Mouse (Mus musculus): Measurements from ENCODE around the gene Atp6v1g2. TPM values are rescaled to one million over a fixed set of nuclear protein-coding genes. Genes with fewer than 3 reads are reported as not detected.

The Atp6v1g2 gene
- polyA plus RNA-seq (2015; fragmentation: Illumina TruSeq; extraction: RNeasy Lipid Tissue Mini Kit (QIAGEN cat#74804); ENCODE audit: insufficient read depth, low replicate concordance), result 14.4 TPM

GRCm38 (mm10) chr17:35233114-35233980 is at the start of gene Atp6v1g2:
Gene Atp6v1g2 (plus strand): TSS chr17:35233660.

GRCm38 (mm10) chr17:35187959-35188610 is 45.4 kb upstream of the Atp6v1g2 start, which contains the start of gene Lst1:
Gene Lst1 (minus strand): TSS chr17:35188439.

GRCm38 (mm10) chr17:35193881-35194843 is 39.3 kb upstream of the Atp6v1g2 start, which contains the start of gene Ltb:
Gene Ltb (plus strand): TSS chr17:35194439.

GRCm38 (mm10) chr17:35201787-35202186 is 31.7 kb upstream of the Atp6v1g2 start, which contains the start of gene Tnf:
Gene Tnf (minus strand): TSS chr17:35202007.

GRCm38 (mm10) chr17:35204494-35205379 is 28.7 kb upstream of the Atp6v1g2 start, which contains the start of gene Lta:
Gene Lta (minus strand): TSS chr17:35205351.

GRCm38 (mm10) chr17:35220156-35220952 is 13.1 kb upstream of the Atp6v1g2 start, which contains the start of gene Gm16181:
Gene Gm16181 (plus strand): TSS chr17:35220834.

GRCm38 (mm10) chr17:35235614-35236389 is 2.3 kb downstream of the Atp6v1g2 start, which contains the start of gene Nfkbil1:
Gene Nfkbil1 (minus strand): TSS chr17:35235792.

GRCm38 (mm10) chr17:35241305-35242014 is 8.0 kb downstream of the Atp6v1g2 start, which contains the start of gene Ddx39b:
Gene Ddx39b (plus strand): TSS chr17:35241746.

GRCm38 (mm10) chr17:35262664-35263522 is 29.4 kb downstream of the Atp6v1g2 start, which contains the start of gene H2-D1:
Gene H2-D1 (plus strand): TSS chr17:35262730.

Other genes starting within 250 kb of the Atp6v1g2 start
- gene Vars, start 232.7 kb upstream of the Atp6v1g2 start, polyA plus RNA-seq (2015; fragmentation: Illumina TruSeq; extraction: RNeasy Lipid Tissue Mini Kit (QIAGEN cat#74804); ENCODE audit: insufficient read depth, low replicate concordance), result 100 TPM
- 0.54 TPM for gene Vwa7, start 217.1 kb upstream of the Atp6v1g2 start, polyA plus RNA-seq (2015; fragmentation: Illumina TruSeq; extraction: RNeasy Lipid Tissue Mini Kit (QIAGEN cat#74804); ENCODE audit: insufficient read depth, low replicate concordance)
- gene Sapcd1, start 205.6 kb upstream of the Atp6v1g2 start, polyA plus RNA-seq (2015; fragmentation: Illumina TruSeq; extraction: RNeasy Lipid Tissue Mini Kit (QIAGEN cat#74804); ENCODE audit: insufficient read depth, low replicate concordance), result 2.6 TPM
- 6.1 TPM for gene Msh5, start 186.9 kb upstream of the Atp6v1g2 start, polyA plus RNA-seq (2015; fragmentation: Illumina TruSeq; extraction: RNeasy Lipid Tissue Mini Kit (QIAGEN cat#74804); ENCODE audit: insufficient read depth, low replicate concordance)
- 228 TPM for gene Clic1, start 183.7 kb upstream of the Atp6v1g2 start, polyA plus RNA-seq (2015; fragmentation: Illumina TruSeq; extraction: RNeasy Lipid Tissue Mini Kit (QIAGEN cat#74804); ENCODE audit: insufficient read depth, low replicate concordance)
- gene Ddah2, start 174.6 kb upstream of the Atp6v1g2 start, polyA plus RNA-seq (2015; fragmentation: Illumina TruSeq; extraction: RNeasy Lipid Tissue Mini Kit (QIAGEN cat#74804); ENCODE audit: insufficient read depth, low replicate concordance), result 3.2 TPM
- 0.26 TPM for gene Ly6g6c, start 168.3 kb upstream of the Atp6v1g2 start, polyA plus RNA-seq (2015; fragmentation: Illumina TruSeq; extraction: RNeasy Lipid Tissue Mini Kit (QIAGEN cat#74804); ENCODE audit: insufficient read depth, low replicate concordance)
- gene Mpig6b, start 167.5 kb upstream of the Atp6v1g2 start, polyA plus RNA-seq (2015; fragmentation: Illumina TruSeq; extraction: RNeasy Lipid Tissue Mini Kit (QIAGEN cat#74804); ENCODE audit: insufficient read depth, low replicate concordance), result 2.5 TPM
- gene Ly6g6e, start 156.8 kb upstream of the Atp6v1g2 start, polyA plus RNA-seq (2015; fragmentation: Illumina TruSeq; extraction: RNeasy Lipid Tissue Mini Kit (QIAGEN cat#74804); ENCODE audit: insufficient read depth, low replicate concordance), result not detected
- gene Ly6g6d, start 155.6 kb upstream of the Atp6v1g2 start, polyA plus RNA-seq (2015; fragmentation: Illumina TruSeq; extraction: RNeasy Lipid Tissue Mini Kit (QIAGEN cat#74804); ENCODE audit: insufficient read depth, low replicate concordance), result not detected
- gene Ly6g6f, start 148.1 kb upstream of the Atp6v1g2 start, polyA plus RNA-seq (2015; fragmentation: Illumina TruSeq; extraction: RNeasy Lipid Tissue Mini Kit (QIAGEN cat#74804); ENCODE audit: insufficient read depth, low replicate concordance), result 0.93 TPM
- 19.7 TPM for gene Abhd16a, start 144.4 kb upstream of the Atp6v1g2 start, polyA plus RNA-seq (2015; fragmentation: Illumina TruSeq; extraction: RNeasy Lipid Tissue Mini Kit (QIAGEN cat#74804); ENCODE audit: insufficient read depth, low replicate concordance)
- not detected for gene Ly6g5c, start 125.4 kb upstream of the Atp6v1g2 start, polyA plus RNA-seq (2015; fragmentation: Illumina TruSeq; extraction: RNeasy Lipid Tissue Mini Kit (QIAGEN cat#74804); ENCODE audit: insufficient read depth, low replicate concordance)
- gene Ly6g5b, start 118.2 kb upstream of the Atp6v1g2 start, polyA plus RNA-seq (2015; fragmentation: Illumina TruSeq; extraction: RNeasy Lipid Tissue Mini Kit (QIAGEN cat#74804); ENCODE audit: insufficient read depth, low replicate concordance), result 1.6 TPM
- 24.2 TPM for gene Gpank1, start 112.2 kb upstream of the Atp6v1g2 start, polyA plus RNA-seq (2015; fragmentation: Illumina TruSeq; extraction: RNeasy Lipid Tissue Mini Kit (QIAGEN cat#74804); ENCODE audit: insufficient read depth, low replicate concordance)
- 133 TPM for gene Csnk2b, start 111.6 kb upstream of the Atp6v1g2 start, polyA plus RNA-seq (2015; fragmentation: Illumina TruSeq; extraction: RNeasy Lipid Tissue Mini Kit (QIAGEN cat#74804); ENCODE audit: insufficient read depth, low replicate concordance)
- gene D17H6S53E, start 107.3 kb upstream of the Atp6v1g2 start, polyA plus RNA-seq (2015; fragmentation: Illumina TruSeq; extraction: RNeasy Lipid Tissue Mini Kit (QIAGEN cat#74804); ENCODE audit: insufficient read depth, low replicate concordance), result 15.5 TPM
- 0.33 TPM for gene Apom, start 101.6 kb upstream of the Atp6v1g2 start, polyA plus RNA-seq (2015; fragmentation: Illumina TruSeq; extraction: RNeasy Lipid Tissue Mini Kit (QIAGEN cat#74804); ENCODE audit: insufficient read depth, low replicate concordance)
- 69.9 TPM for gene Bag6, start 98.5 kb upstream of the Atp6v1g2 start, polyA plus RNA-seq (2015; fragmentation: Illumina TruSeq; extraction: RNeasy Lipid Tissue Mini Kit (QIAGEN cat#74804); ENCODE audit: insufficient read depth, low replicate concordance)
- 58.2 TPM for gene Prrc2a, start 68.8 kb upstream of the Atp6v1g2 start, polyA plus RNA-seq (2015; fragmentation: Illumina TruSeq; extraction: RNeasy Lipid Tissue Mini Kit (QIAGEN cat#74804); ENCODE audit: insufficient read depth, low replicate concordance)
- 157 TPM for gene Aif1, start 57.6 kb upstream of the Atp6v1g2 start, polyA plus RNA-seq (2015; fragmentation: Illumina TruSeq; extraction: RNeasy Lipid Tissue Mini Kit (QIAGEN cat#74804); ENCODE audit: insufficient read depth, low replicate concordance)
- 139 TPM for gene Lst1, start 45.2 kb upstream of the Atp6v1g2 start, polyA plus RNA-seq (2015; fragmentation: Illumina TruSeq; extraction: RNeasy Lipid Tissue Mini Kit (QIAGEN cat#74804); ENCODE audit: insufficient read depth, low replicate concordance)
- 99.6 TPM for gene Ltb, start 39.2 kb upstream of the Atp6v1g2 start, polyA plus RNA-seq (2015; fragmentation: Illumina TruSeq; extraction: RNeasy Lipid Tissue Mini Kit (QIAGEN cat#74804); ENCODE audit: insufficient read depth, low replicate concordance)
- gene Tnf, start 31.7 kb upstream of the Atp6v1g2 start, polyA plus RNA-seq (2015; fragmentation: Illumina TruSeq; extraction: RNeasy Lipid Tissue Mini Kit (QIAGEN cat#74804); ENCODE audit: insufficient read depth, low replicate concordance), result 15.3 TPM
- 24.3 TPM for gene Lta, start 28.3 kb upstream of the Atp6v1g2 start, polyA plus RNA-seq (2015; fragmentation: Illumina TruSeq; extraction: RNeasy Lipid Tissue Mini Kit (QIAGEN cat#74804); ENCODE audit: insufficient read depth, low replicate concordance)
- 0.72 TPM for gene Gm16181, start 12.8 kb upstream of the Atp6v1g2 start, polyA plus RNA-seq (2015; fragmentation: Illumina TruSeq; extraction: RNeasy Lipid Tissue Mini Kit (QIAGEN cat#74804); ENCODE audit: insufficient read depth, low replicate concordance)
- gene Nfkbil1, start 2.1 kb downstream of the Atp6v1g2 start, polyA plus RNA-seq (2015; fragmentation: Illumina TruSeq; extraction: RNeasy Lipid Tissue Mini Kit (QIAGEN cat#74804); ENCODE audit: insufficient read depth, low replicate concordance), result 3.1 TPM
- gene Ddx39b, start 8.1 kb downstream of the Atp6v1g2 start, polyA plus RNA-seq (2015; fragmentation: Illumina TruSeq; extraction: RNeasy Lipid Tissue Mini Kit (QIAGEN cat#74804); ENCODE audit: insufficient read depth, low replicate concordance), result 220 TPM
- 1,132 TPM for gene H2-D1, start 29.1 kb downstream of the Atp6v1g2 start, polyA plus RNA-seq (2015; fragmentation: Illumina TruSeq; extraction: RNeasy Lipid Tissue Mini Kit (QIAGEN cat#74804); ENCODE audit: insufficient read depth, low replicate concordance)
- not detected for gene H2-Q1, start 86.7 kb downstream of the Atp6v1g2 start, polyA plus RNA-seq (2015; fragmentation: Illumina TruSeq; extraction: RNeasy Lipid Tissue Mini Kit (QIAGEN cat#74804); ENCODE audit: insufficient read depth, low replicate concordance)
- gene H2-Q2, start 108.6 kb downstream of the Atp6v1g2 start, polyA plus RNA-seq (2015; fragmentation: Illumina TruSeq; extraction: RNeasy Lipid Tissue Mini Kit (QIAGEN cat#74804); ENCODE audit: insufficient read depth, low replicate concordance), result 0.76 TPM
- 233 TPM for gene H2-Q4, start 146.0 kb downstream of the Atp6v1g2 start, polyA plus RNA-seq (2015; fragmentation: Illumina TruSeq; extraction: RNeasy Lipid Tissue Mini Kit (QIAGEN cat#74804); ENCODE audit: insufficient read depth, low replicate concordance)
- 354 TPM for gene H2-Q6, start 191.2 kb downstream of the Atp6v1g2 start, polyA plus RNA-seq (2015; fragmentation: Illumina TruSeq; extraction: RNeasy Lipid Tissue Mini Kit (QIAGEN cat#74804); ENCODE audit: insufficient read depth, low replicate concordance)
- gene H2-Q7, start 205.5 kb downstream of the Atp6v1g2 start, polyA plus RNA-seq (2015; fragmentation: Illumina TruSeq; extraction: RNeasy Lipid Tissue Mini Kit (QIAGEN cat#74804); ENCODE audit: insufficient read depth, low replicate concordance), result 333 TPM
- 14.7 TPM for gene H2-Q10, start 236.4 kb downstream of the Atp6v1g2 start, polyA plus RNA-seq (2015; fragmentation: Illumina TruSeq; extraction: RNeasy Lipid Tissue Mini Kit (QIAGEN cat#74804); ENCODE audit: insufficient read depth, low replicate concordance)